Mouse (Mus musculus): ENCODE results near the gene 4930435E12Rik. TPM values are rescaled to one million over a fixed set of nuclear protein-coding genes. Genes with fewer than 3 reads are reported as not detected.

4930435E12Rik gene
- total and polyA plus RNA-seq, 3 experiments, result not detected

DNA sequence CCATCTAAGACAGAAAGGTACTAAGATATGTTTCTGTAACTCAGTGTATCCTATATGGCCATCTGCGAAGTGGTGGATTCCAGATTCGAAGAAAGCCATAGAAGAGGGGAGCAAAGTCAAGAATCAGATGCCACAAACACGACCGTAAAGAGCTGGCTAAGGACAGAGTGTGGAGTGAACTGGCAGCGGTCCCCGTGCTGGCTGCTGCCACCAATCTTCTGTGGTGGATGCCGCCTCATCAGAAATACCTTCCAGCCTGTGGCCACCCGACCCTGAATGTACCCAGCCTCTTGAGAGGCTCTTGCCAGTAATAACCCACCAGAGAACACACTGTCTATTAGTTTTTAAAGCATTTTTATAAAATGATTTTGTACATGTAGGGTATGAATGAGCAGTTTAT, 60.2 kb downstream of the 4930435E12Rik start:
- no peaks in the 10 kb centered on the region for H3K9me3 ChIP-seq (replicated peaks; ENCODE audit: low read length)
- TF ChIP-seq E2F4 (IDR thresholded peaks at IDR 0.05; ENCODE audit: insufficient replicate concordance, low read depth, low read length) (no peak), MAZ (IDR thresholded peaks at IDR 0.05; ENCODE audit: low read depth, low read length) (no peak), POLR2A (IDR thresholded peaks at IDR 0.05; ENCODE audit: low read depth, low read length) (no peak), MEF2A (IDR thresholded peaks at IDR 0.05; ENCODE audit: borderline replicate concordance, low read depth, low read length) (no peak), ZC3H11A (IDR thresholded peaks at IDR 0.05; ENCODE audit: low read depth, low read length) (no peak), PAX5 (IDR thresholded peaks at IDR 0.05; ENCODE audit: low read length) (no peak), GABPA (IDR thresholded peaks at IDR 0.05; ENCODE audit: insufficient replicate concordance, low read depth, low read length) (no peak), CHD1 (IDR thresholded peaks at IDR 0.05; ENCODE audit: low read depth, low read length) (no peak), USF1 (IDR thresholded peaks at IDR 0.05; ENCODE audit: low read depth, low read length) (no peak), MAFK (IDR thresholded peaks at IDR 0.05; ENCODE audit: insufficient replicate concordance, low read length) (no peak), SMC3 (IDR thresholded peaks at IDR 0.05; ENCODE audit: low read depth, low read length) (no peak), SIN3A (IDR thresholded peaks at IDR 0.05; ENCODE audit: low read length) (no peak), RAD21 (IDR thresholded peaks at IDR 0.05; ENCODE audit: low read depth, low read length) (no peak), IRF4 (IDR thresholded peaks at IDR 0.05; ENCODE audit: low read depth, low read length) (no peak), NRF1 (IDR thresholded peaks at IDR 0.05; ENCODE audit: low read depth, low read length) (no peak), MXI1 (IDR thresholded peaks at IDR 0.05; ENCODE audit: low read depth, low read length) (no peak), EP300 (IDR thresholded peaks at IDR 0.05; ENCODE audit: low read length) (no peak)
- H3K79me2 ChIP-seq (replicated peaks; ENCODE audit: control insufficient read depth, extremely low read depth, insufficient read depth, poor library complexity, severe bottlenecking), result no peaks in the 10 kb centered on the region
- no peak overlapping the region for H3K4me2 ChIP-seq (ENCODE audit: insufficient read depth, low read depth, poor library complexity, severe bottlenecking)
- no peaks in the 10 kb centered on the region for H3K36me3 ChIP-seq (replicated peaks in 1 of 2; ENCODE audit: control insufficient read depth in 1 of 2, insufficient read depth in 1 of 2, low read length in 1 of 2)
- in situ Hi-C loops (cut with MboI; ENCODE audit: low pct_ligation_motif_present, low pct_unique_long_range_greater_than_20kb, low sequenced_read_pairs) (no loop called here), dilution Hi-C loops (cut with MboI; ENCODE audit: extremely low pct_ligation_motif_present, extremely low pct_unique_long_range_greater_than_20kb, low sequenced_read_pairs) (no loop called here)
- H3K27ac ChIP-seq (ENCODE audit: insufficient read depth, low read depth), result no peak overlapping the region
- H3K4me3 ChIP-seq (replicated peaks in 1 of 3; ENCODE audit: low read depth in 2 of 3, low read length in 2 of 3, poor library complexity in 1 of 3), result no peak overlapping the region
- H3K9ac ChIP-seq (ENCODE audit: insufficient read depth, low read depth), result no peak overlapping the region
- peaks cover 5% of the 10 kb centered on the region for H3K27me3 ChIP-seq (replicated peaks)
- no peak for DNase-seq (ENCODE audit: extremely low read depth)
- H3K4me1 ChIP-seq (ENCODE audit: control insufficient read depth in 1 of 2, insufficient read depth in 2 of 2), result 0 out of 4 replicates have a peak, but pooled peaks cover 0 to 2% of the 10 kb centered on the region in 2 experiments

DNA sequence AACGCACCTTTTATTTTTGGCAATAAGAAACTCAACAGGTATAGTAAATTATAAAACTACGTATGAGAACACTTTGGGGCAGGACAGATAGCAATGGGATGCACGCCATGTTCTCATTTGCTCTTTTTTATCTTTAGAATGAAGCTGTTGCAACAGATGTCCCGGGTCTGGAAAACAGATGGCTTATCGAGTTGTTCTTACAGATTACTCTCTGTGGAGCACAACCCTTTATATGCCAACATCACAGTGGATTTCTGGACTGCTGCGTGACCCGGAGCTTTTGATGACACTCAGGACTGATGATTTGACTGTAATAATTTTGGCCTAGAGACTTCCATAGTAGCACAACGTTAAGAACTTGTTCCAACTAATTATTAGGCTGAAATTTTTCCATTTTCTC, 60.8 kb downstream of the 4930435E12Rik start:
- Histone ChIP-seq H3K27ac (ENCODE audit: insufficient read depth, low read depth) (no peak overlapping the region), H3K9ac (ENCODE audit: insufficient read depth, low read depth) (no peak overlapping the region), H3K27me3 (replicated peaks) (no peaks in the 10 kb centered on the region), H3K4me2 (ENCODE audit: insufficient read depth, low read depth, poor library complexity, severe bottlenecking) (no peak overlapping the region), H3K79me2 (replicated peaks; ENCODE audit: control insufficient read depth, extremely low read depth, insufficient read depth, poor library complexity, severe bottlenecking) (no peaks in the 10 kb centered on the region), H3K36me3 (replicated peaks in 1 of 2; ENCODE audit: control insufficient read depth in 1 of 2, insufficient read depth in 1 of 2, low read length in 1 of 2) (no peaks in the 10 kb centered on the region), H3K4me3 (replicated peaks in 1 of 3; ENCODE audit: low read depth in 2 of 3, low read length in 2 of 3, poor library complexity in 1 of 3) (no peak overlapping the region), H3K9me3 (replicated peaks; ENCODE audit: low read length) (no peaks in the 10 kb centered on the region), H3K4me1 (ENCODE audit: control insufficient read depth in 1 of 2, insufficient read depth in 2 of 2) (0 out of 4 replicates have a peak, but pooled peaks cover 0 to 7% of the 10 kb centered on the region in 2 experiments)
- no peak for DNase-seq (ENCODE audit: extremely low read depth)
- in situ Hi-C loops (cut with MboI; ENCODE audit: low pct_ligation_motif_present, low pct_unique_long_range_greater_than_20kb, low sequenced_read_pairs) (no loop called here), dilution Hi-C loops (cut with MboI; ENCODE audit: extremely low pct_ligation_motif_present, extremely low pct_unique_long_range_greater_than_20kb, low sequenced_read_pairs) (no loop called here)
- TF ChIP-seq CHD1 (IDR thresholded peaks at IDR 0.05; ENCODE audit: low read depth, low read length) (no peak), ETS1 (conservative IDR thresholded peaks at IDR 0.05; ENCODE audit: low read depth, low read length) (no peak), ZMIZ1 (IDR thresholded peaks at IDR 0.05; ENCODE audit: low read depth, low read length) (no peak), MEF2A (IDR thresholded peaks at IDR 0.05; ENCODE audit: borderline replicate concordance, low read depth, low read length) (no peak), EP300 (IDR thresholded peaks at IDR 0.05; ENCODE audit: low read length) (no peak), IRF4 (IDR thresholded peaks at IDR 0.05; ENCODE audit: low read depth, low read length) (no peak), SIN3A (IDR thresholded peaks at IDR 0.05; ENCODE audit: low read length) (no peak), TBP (conservative IDR thresholded peaks at IDR 0.05; ENCODE audit: low read depth, low read length) (no peak), KAT2A (IDR thresholded peaks at IDR 0.05; ENCODE audit: insufficient replicate concordance, low read length) (no peak), HCFC1 (IDR thresholded peaks at IDR 0.05; ENCODE audit: low read depth, low read length) (no peak), GABPA (IDR thresholded peaks at IDR 0.05; ENCODE audit: insufficient replicate concordance, low read depth, low read length) (no peak), RCOR1 (conservative IDR thresholded peaks at IDR 0.05; ENCODE audit: low read depth, low read length) (no peak), MYC (IDR thresholded peaks at IDR 0.05; ENCODE audit: low read depth, low read length) (no peak)
